Mouse (Mus musculus): ENCODE data around the gene Rhoc. TPM values are rescaled to one million over a fixed set of nuclear protein-coding genes. Genes with fewer than 3 reads are reported as not detected.

Gene Rhoc
- polyA plus RNA-seq, 1 experiment from 2014 or later, result 78.9 TPM

- ATAC-seq (ENCODE audit: low FRiP score, low read depth), result peak; percentile 87
- Histone ChIP-seq H3K27me3 (peaks cover 60% of the 10 kb centered on the region), H3K4me3 (peak overlapping the region; percentile 59), H3K4me1 (peaks cover 32% of the 10 kb centered on the region), H3K27ac (replicated peaks) (no peak overlapping the region), H3K9me3 (no peaks in the 10 kb centered on the region), H3K9ac (replicated peaks) (peak overlapping the region; percentile 71), H3K36me3 (no peaks in the 10 kb centered on the region), H3K4me2 (replicated peaks) (peak overlapping the region; percentile 88)
- WGBS, result 0% methylated on average over 42 of the region's 52 CpGs
These were observed 561 bp downstream of the Rhoc start for GRCm38 (mm10) chr3:104788561-104789311.

GRCm38 (mm10) chr3:104789312-104789605 lies 1.1 kb downstream of the Rhoc start:
- no peak overlapping the region for H3K27ac ChIP-seq (replicated peaks)
- peaks cover 54% of the 10 kb centered on the region for H3K27me3 ChIP-seq

DNA sequence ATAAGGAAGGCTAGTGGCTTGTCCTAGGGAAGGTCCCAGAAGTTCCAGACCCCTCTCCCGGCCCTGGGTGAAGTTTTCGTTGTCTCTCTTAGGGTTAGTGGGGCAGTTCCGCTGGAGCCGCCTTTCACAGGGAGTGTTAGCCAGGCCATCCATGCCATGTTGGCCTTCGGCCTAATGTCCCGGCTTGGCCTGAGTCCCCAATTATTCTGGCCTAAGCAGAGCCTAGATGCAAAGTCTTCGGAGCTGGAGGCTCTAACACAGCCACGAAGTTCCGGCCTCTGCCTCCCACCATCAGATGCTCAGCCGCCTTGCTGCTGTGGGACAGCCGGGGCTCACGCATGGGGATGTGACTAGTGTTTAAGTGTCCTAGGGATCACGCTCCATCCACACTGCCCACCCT lies 1.6 kb downstream of the Rhoc start:
- Histone ChIP-seq H3K36me3 (no peaks in the 10 kb centered on the region), H3K27ac (replicated peaks) (no peak overlapping the region), H3K4me1 (peaks cover 42% of the 10 kb centered on the region), H3K9ac (replicated peaks) (peak overlapping the region; percentile 50; the same call in 1 of the 2 replicates), H3K4me2 (replicated peaks) (peak overlapping the region; percentile 88), H3K4me3 (peak overlapping the region; percentile 59), H3K27me3 (peaks cover 49% of the 10 kb centered on the region), H3K9me3 (no peaks in the 10 kb centered on the region)
- ATAC-seq (ENCODE audit: low FRiP score, low read depth), result no peak
- 33% methylated on average over 13 of the region's 13 CpGs for WGBS

More at GRCm38 (mm10) chr3:104789312-104789605, 1.1 kb downstream of the Rhoc start:
- H3K36me3 ChIP-seq, result no peaks in the 10 kb centered on the region
- H3K9me3 ChIP-seq, result no peaks in the 10 kb centered on the region
- peak overlapping the region; percentile 71 for H3K9ac ChIP-seq (replicated peaks)
- H3K4me3 ChIP-seq, result peak overlapping the region; percentile 59
- under 1% methylated on average over 10 of the region's 10 CpGs for WGBS
- no peak for ATAC-seq (ENCODE audit: low FRiP score, low read depth)
- H3K4me2 ChIP-seq (replicated peaks), result peak overlapping the region; percentile 88
- H3K4me1 ChIP-seq, result peaks cover 37% of the 10 kb centered on the region

DNA sequence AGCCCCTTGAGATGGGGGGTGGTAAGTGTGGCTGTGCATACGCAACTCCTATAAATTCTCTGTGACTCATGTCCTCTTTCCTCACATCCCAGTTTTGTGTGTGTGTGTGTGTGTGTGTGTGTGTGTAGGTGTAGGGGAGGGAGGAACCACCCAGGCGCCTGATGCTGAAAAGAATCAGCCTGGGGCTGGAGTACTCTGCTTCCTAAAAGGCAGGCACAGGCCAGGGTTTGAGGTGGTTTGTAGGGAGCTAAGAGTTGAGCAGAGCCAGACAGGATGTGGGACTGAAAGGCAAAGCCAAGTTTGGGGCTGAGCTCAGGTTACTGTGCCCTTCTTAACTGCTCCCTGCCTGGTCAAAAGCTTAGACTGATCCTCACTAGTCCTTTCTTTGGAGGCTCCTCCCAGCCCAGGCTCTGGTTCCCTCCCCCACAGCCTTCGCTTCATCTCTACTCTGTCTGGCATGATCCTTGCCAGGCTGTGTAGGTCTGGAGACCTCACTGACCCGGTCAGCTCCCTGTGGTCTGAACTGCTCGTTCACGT lies 2.3 kb downstream of the Rhoc start:
- Histone ChIP-seq H3K4me1 (peaks cover 46% of the 10 kb centered on the region), H3K9me3 (no peaks in the 10 kb centered on the region), H3K4me2 (replicated peaks) (peak overlapping the region; percentile 88), H3K36me3 (no peaks in the 10 kb centered on the region), H3K9ac (replicated peaks) (0 out of 2 replicates have a peak overlapping the region, but pooled peaks have one; percentile 31), H3K4me3 (peak overlapping the region; percentile 59), H3K27me3 (peaks cover 42% of the 10 kb centered on the region), H3K27ac (replicated peaks) (no peak overlapping the region)
- ATAC-seq (ENCODE audit: low FRiP score, low read depth), result no peak
- WGBS, result 27% methylated on average over 6 of the region's 6 CpGs

- peaks cover 37% of the 10 kb centered on the region for H3K27me3 ChIP-seq
These were observed 2.8 kb downstream of the Rhoc start for GRCm38 (mm10) chr3:104791017-104791416.

GRCm38 (mm10) chr3:104791671-104792070 lies 3.5 kb downstream of the Rhoc start:
- no peak overlapping the region for H3K9ac ChIP-seq (replicated peaks)
- WGBS, result 89% methylated on average over 8 of the region's 8 CpGs
- no peaks in the 10 kb centered on the region for H3K36me3 ChIP-seq
- H3K9me3 ChIP-seq, result no peaks in the 10 kb centered on the region
- H3K4me2 ChIP-seq (replicated peaks), result no peak overlapping the region
- peaks cover 46% of the 10 kb centered on the region for H3K4me1 ChIP-seq
- H3K27me3 ChIP-seq, result peaks cover 33% of the 10 kb centered on the region
- ATAC-seq (ENCODE audit: low FRiP score, low read depth), result no peak
- no peak overlapping the region for H3K27ac ChIP-seq (replicated peaks)
- no peak overlapping the region for H3K4me3 ChIP-seq

More at GRCm38 (mm10) chr3:104791017-104791416, 2.8 kb downstream of the Rhoc start:
- WGBS, result 22% methylated on average over 4 of the region's 4 CpGs
- H3K4me3 ChIP-seq, result peak overlapping the region; percentile 59; the same call in 1 of the 2 replicates
- peak overlapping the region; percentile 88 for H3K4me2 ChIP-seq (replicated peaks)
- no peak for ATAC-seq (ENCODE audit: low FRiP score, low read depth)
- H3K9me3 ChIP-seq, result no peaks in the 10 kb centered on the region
- no peaks in the 10 kb centered on the region for H3K36me3 ChIP-seq
- H3K27ac ChIP-seq (replicated peaks), result no peak overlapping the region
- H3K4me1 ChIP-seq, result peaks cover 46% of the 10 kb centered on the region
- no peak overlapping the region for H3K9ac ChIP-seq (replicated peaks)

DNA sequence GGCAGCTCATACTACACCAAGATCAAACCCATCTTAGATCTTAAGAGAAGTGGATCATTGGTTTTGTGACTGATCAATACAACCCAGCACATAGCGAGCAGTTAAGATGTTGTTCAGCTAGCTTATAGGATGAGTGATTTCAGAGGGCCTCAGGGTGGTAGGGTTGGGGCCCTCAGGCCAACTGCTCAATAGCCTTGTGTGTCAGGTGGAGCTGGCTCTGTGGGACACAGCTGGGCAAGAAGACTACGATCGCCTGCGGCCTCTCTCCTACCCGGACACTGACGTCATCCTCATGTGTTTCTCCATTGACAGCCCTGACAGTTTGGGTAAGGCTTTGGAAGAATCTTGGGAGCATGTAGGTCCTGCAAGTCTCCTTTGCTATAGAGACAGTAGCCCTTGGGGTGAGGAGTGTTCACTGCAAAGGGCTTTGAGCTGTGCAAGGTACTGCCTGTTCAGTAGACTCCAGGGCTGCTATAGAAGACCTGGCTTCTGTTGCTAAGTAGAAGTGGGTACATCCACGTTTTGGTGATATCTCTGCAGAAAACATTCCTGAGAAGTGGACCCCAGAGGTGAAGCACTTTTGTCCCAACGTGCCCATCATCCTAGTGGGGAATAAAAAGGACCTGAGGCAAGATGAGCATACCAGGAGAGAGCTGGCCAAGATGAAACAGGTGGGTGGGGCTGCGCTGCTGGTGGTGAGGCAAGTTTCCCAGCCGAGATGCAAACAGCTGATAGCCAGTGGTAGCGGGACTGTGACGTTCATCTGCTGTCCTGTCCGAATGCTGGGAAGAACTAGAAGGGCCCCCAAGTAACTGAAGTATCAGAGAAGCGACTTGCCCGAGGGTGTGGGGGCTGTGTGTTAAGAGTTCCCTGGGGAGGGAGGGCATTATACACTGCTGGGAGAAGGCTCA lies 4.4 kb downstream of the Rhoc start:
- H3K9ac ChIP-seq (replicated peaks), result no peak overlapping the region
- peaks cover 26% of the 10 kb centered on the region for H3K27me3 ChIP-seq
- no peak overlapping the region for H3K27ac ChIP-seq (replicated peaks)
- no peak overlapping the region for H3K4me3 ChIP-seq
- ATAC-seq (ENCODE audit: low FRiP score, low read depth), result no peak
- peaks cover 46% of the 10 kb centered on the region for H3K4me1 ChIP-seq
- 78% methylated on average over 15 of the region's 15 CpGs for WGBS
- H3K4me2 ChIP-seq (replicated peaks), result no peak overlapping the region
- no peaks in the 10 kb centered on the region for H3K9me3 ChIP-seq
- H3K36me3 ChIP-seq, result no peaks in the 10 kb centered on the region

GRCm38 (mm10) chr3:104793871-104794828 lies 6.0 kb downstream of the Rhoc start:
- Histone ChIP-seq H3K9me3 (no peaks in the 10 kb centered on the region), H3K4me1 (peaks cover 40% of the 10 kb centered on the region), H3K27ac (replicated peaks) (peak overlapping the region; percentile 2; the same call in 1 of the 2 replicates), H3K27me3 (peaks cover 18% of the 10 kb centered on the region), H3K9ac (replicated peaks) (no peak overlapping the region; the same call in 1 of the 2 replicates), H3K36me3 (no peaks in the 10 kb centered on the region), H3K4me2 (replicated peaks) (no peak overlapping the region), H3K4me3 (no peak overlapping the region)
- 59% methylated on average over 18 of the region's 20 CpGs for WGBS
- peak; percentile 88 for ATAC-seq (ENCODE audit: low FRiP score, low read depth)

DNA sequence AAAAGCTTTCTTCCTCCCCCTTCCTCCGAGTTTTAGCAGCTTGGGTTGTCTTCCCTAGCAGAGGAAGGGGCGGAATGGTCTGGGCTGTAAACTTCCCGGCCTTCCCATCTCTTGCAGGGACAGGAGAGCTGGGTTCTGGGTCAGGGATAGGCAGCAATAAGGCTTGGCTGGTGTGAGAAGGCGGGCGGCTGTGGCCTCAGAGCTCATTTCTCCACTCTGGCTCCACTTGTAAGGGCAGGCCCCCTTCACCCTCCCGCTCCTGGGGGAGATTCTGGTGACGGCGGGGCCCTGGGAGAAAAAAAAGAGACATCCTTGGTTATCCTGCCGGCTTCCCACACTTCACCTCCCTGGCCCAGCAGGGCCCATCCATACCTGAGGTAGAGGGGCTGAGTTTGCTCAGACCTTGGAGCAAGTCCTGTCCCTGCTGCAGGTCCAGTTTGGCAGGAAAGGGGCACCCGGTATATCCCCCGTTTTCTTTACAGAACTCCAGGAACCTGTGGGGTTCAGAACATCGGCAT lies 6.8 kb downstream of the Rhoc start:
- no peak overlapping the region for H3K27ac ChIP-seq (replicated peaks)
- H3K4me1 ChIP-seq, result peaks cover 32% of the 10 kb centered on the region
- WGBS, result 77% methylated on average over 12 of the region's 12 CpGs
- peaks cover 10% of the 10 kb centered on the region for H3K27me3 ChIP-seq
- H3K36me3 ChIP-seq, result no peaks in the 10 kb centered on the region
- H3K4me2 ChIP-seq (replicated peaks), result no peak overlapping the region
- no peak overlapping the region for H3K4me3 ChIP-seq
- no peaks in the 10 kb centered on the region for H3K9me3 ChIP-seq
- ATAC-seq (ENCODE audit: low FRiP score, low read depth), result no peak
- peak overlapping the region; percentile 5; the same call in 1 of the 2 replicates for H3K9ac ChIP-seq (replicated peaks)

DNA sequence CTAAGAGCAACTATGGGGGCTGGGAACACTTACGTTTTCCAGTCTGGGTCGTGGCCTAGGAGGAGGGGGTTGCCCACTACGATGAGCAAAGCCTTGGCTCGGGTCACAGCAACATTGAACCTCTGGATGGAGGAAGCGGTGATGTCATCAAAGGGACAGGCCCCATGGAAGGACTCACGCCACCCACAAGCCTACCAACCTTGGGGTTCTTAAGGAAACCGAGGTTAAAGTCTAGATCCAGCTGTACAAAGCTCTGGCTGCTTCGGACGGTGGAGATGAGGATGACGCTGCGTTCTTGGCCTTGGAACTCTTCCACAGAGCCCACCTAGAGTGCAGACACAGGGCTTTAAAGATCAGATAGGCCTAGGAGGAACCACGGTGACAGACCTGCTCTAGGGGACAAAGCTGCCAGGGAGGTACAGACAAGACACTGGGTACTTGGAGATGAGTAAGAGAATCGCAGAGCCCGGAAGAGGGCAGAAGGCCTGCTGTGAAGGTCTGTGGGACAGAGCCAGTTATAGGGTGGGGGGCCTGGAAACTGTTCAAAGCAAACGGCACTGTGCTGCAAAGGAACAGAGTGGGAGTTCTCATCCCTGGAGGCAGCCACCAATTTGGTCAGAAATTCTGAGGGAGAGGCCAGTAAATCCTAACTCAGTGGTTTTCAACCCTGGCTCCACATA lies 7.6 kb downstream of the Rhoc start:
- Histone ChIP-seq H3K4me3 (no peak overlapping the region), H3K4me1 (peaks cover 24% of the 10 kb centered on the region), H3K36me3 (no peaks in the 10 kb centered on the region), H3K4me2 (replicated peaks) (no peak overlapping the region), H3K27me3 (0 out of 2 replicates have a peak, but pooled peaks cover 5% of the 10 kb centered on the region), H3K9me3 (no peaks in the 10 kb centered on the region), H3K9ac (replicated peaks) (no peak overlapping the region), H3K27ac (replicated peaks) (0 out of 2 replicates have a peak overlapping the region, but pooled peaks have one; percentile 20)
- 76% methylated on average over 15 of the region's 15 CpGs for WGBS
- no peak for ATAC-seq (ENCODE audit: low FRiP score, low read depth)
